Mouse (Mus musculus): Measurements from ENCODE around the gene Fam49a. TPM values are rescaled to one million over a fixed set of nuclear protein-coding genes. Genes with fewer than 3 reads are reported as not detected.
A peak's percentile ranks its signal among the peaks of the same experiment; 100 is the strongest.
"Not testable (repeated sequence)": the region's sequence is repeated elsewhere in the genome, so short reads cannot be mapped to it uniquely, and the experiment has no call there.

Gene Fam49a
- total RNA-seq, 1 experiment from 2014 or later: 21.6 TPM

- DNase-seq: no peak
These were observed 52.4 kb downstream of the Fam49a start for GRCm38 (mm10) chr12:12314326-12314725.

GRCm38 (mm10) chr12:12315011-12315410, 53.1 kb downstream of the Fam49a start:
- DNase-seq: no peak

- peak; percentile 24 for DNase-seq
These were observed 55.0 kb downstream of the Fam49a start for GRCm38 (mm10) chr12:12316956-12317355.

- no peak for DNase-seq
These were observed 55.7 kb downstream of the Fam49a start for GRCm38 (mm10) chr12:12317606-12318005.

GRCm38 (mm10) chr12:12318140-12318734, 56.3 kb downstream of the Fam49a start:
- no peak for DNase-seq

- no peak for DNase-seq
These were observed 58.8 kb downstream of the Fam49a start for GRCm38 (mm10) chr12:12320693-12321092.

- no peak for DNase-seq
These were observed 59.2 kb downstream of the Fam49a start for GRCm38 (mm10) chr12:12321111-12321510.

GRCm38 (mm10) chr12:12323084-12323483, 61.1 kb downstream of the Fam49a start:
- DNase-seq: no peak

- peak; percentile 89 for DNase-seq
These were observed 61.8 kb downstream of the Fam49a start for GRCm38 (mm10) chr12:12323616-12324223.

- DNase-seq: not testable (repeated sequence)
These were observed 62.3 kb downstream of the Fam49a start for GRCm38 (mm10) chr12:12324266-12324665.

- DNase-seq: no peak
These were observed 71.8 kb downstream of the Fam49a start for GRCm38 (mm10) chr12:12333526-12334310.

GRCm38 (mm10) chr12:12334486-12334885, 72.5 kb downstream of the Fam49a start:
- DNase-seq: no peak

- DNase-seq: no peak
These were observed 73.6 kb downstream of the Fam49a start for GRCm38 (mm10) chr12:12335566-12335965.

- DNase-seq: no peak
These were observed 75.4 kb downstream of the Fam49a start for GRCm38 (mm10) chr12:12337378-12337777.

- DNase-seq: no peak
These were observed 81.4 kb downstream of the Fam49a start for GRCm38 (mm10) chr12:12343320-12343719.

GRCm38 (mm10) chr12:12348625-12349024, 86.7 kb downstream of the Fam49a start:
- DNase-seq: no peak

- no peak for DNase-seq
These were observed 87.8 kb downstream of the Fam49a start for GRCm38 (mm10) chr12:12349645-12350288.

GRCm38 (mm10) chr12:12351816-12352552, 90.0 kb downstream of the Fam49a start:
- DNase-seq: no peak

- DNase-seq: no peak
These were observed 92.2 kb downstream of the Fam49a start for GRCm38 (mm10) chr12:12354115-12354653.

- no peak for DNase-seq
These were observed 94.1 kb downstream of the Fam49a start for GRCm38 (mm10) chr12:12356048-12356447.

GRCm38 (mm10) chr12:12356463-12356862, 94.5 kb downstream of the Fam49a start:
- peak; percentile 40 for DNase-seq

- no peak for DNase-seq
These were observed 95.0 kb downstream of the Fam49a start for GRCm38 (mm10) chr12:12356946-12357345.

Data from adrenal gland, postnatal 25 days (tissue).